Mouse (Mus musculus) mouse trophoblast stem cell (cell line): ENCODE data around the gene Atp10a.

Source experiments
- in situ Hi-C, 2 experiments: fragments of 300-500 bp; cut with MseI, MboI; formaldehyde crosslinking; loops; 2 replicates in 1 of 2; 3 replicates in 1 of 2; pipeline ENCODE4 v1.15.1; 2025

Gene Atp10a

GRCm38 (mm10) chr7:58736841-58737547 lies 81.0 kb downstream of the Atp10a start:
- in situ Hi-C loops, result no loop called here

GRCm38 (mm10) chr7:58740196-58740595 lies 84.2 kb downstream of the Atp10a start:
- in situ Hi-C loops, result no loop called here

GRCm38 (mm10) chr7:58740842-58741241 lies 84.9 kb downstream of the Atp10a start:
- in situ Hi-C loops, result no loop called here

GRCm38 (mm10) chr7:58742009-58742408 lies 86.0 kb downstream of the Atp10a start:
- in situ Hi-C loops, result no loop called here

GRCm38 (mm10) chr7:58742648-58743047 lies 86.7 kb downstream of the Atp10a start:
- in situ Hi-C loops, result no loop called here

GRCm38 (mm10) chr7:58743362-58744320 lies 87.7 kb downstream of the Atp10a start:
- in situ Hi-C loops, result no loop called here

- in situ Hi-C loops, result no loop called here
These were observed 90.9 kb downstream of the Atp10a start for GRCm38 (mm10) chr7:58746817-58747216.

- in situ Hi-C loops, result no loop called here
These were observed 94.1 kb downstream of the Atp10a start for GRCm38 (mm10) chr7:58749904-58750612.

- in situ Hi-C loops, result no loop called here
These were observed 96.1 kb downstream of the Atp10a start for GRCm38 (mm10) chr7:58752041-58752440.

GRCm38 (mm10) chr7:58754076-58754475 lies 98.1 kb downstream of the Atp10a start:
- in situ Hi-C loops, result no loop called here

- in situ Hi-C loops, result no loop called here
These were observed 98.6 kb downstream of the Atp10a start for GRCm38 (mm10) chr7:58754536-58754935.

- in situ Hi-C loops, result no loop called here
These were observed 99.1 kb downstream of the Atp10a start for GRCm38 (mm10) chr7:58755083-58755482.

- in situ Hi-C loops, result no loop called here
These were observed 99.9 kb downstream of the Atp10a start for GRCm38 (mm10) chr7:58755846-58756245.

- in situ Hi-C loops, result no loop called here
These were observed 101.4 kb downstream of the Atp10a start for GRCm38 (mm10) chr7:58757331-58757730.

GRCm38 (mm10) chr7:58758396-58758795 lies 102.4 kb downstream of the Atp10a start:
- in situ Hi-C loops, result no loop called here

- in situ Hi-C loops, result no loop called here
These were observed 103.3 kb downstream of the Atp10a start for GRCm38 (mm10) chr7:58759265-58759664.

GRCm38 (mm10) chr7:58767257-58767656 lies 111.3 kb downstream of the Atp10a start:
- in situ Hi-C loops, result no loop called here

- in situ Hi-C loops, result no loop called here
These were observed 112.3 kb downstream of the Atp10a start for GRCm38 (mm10) chr7:58768253-58768652.

- in situ Hi-C loops, result no loop called here
These were observed 114.3 kb downstream of the Atp10a start for GRCm38 (mm10) chr7:58770254-58770653.

GRCm38 (mm10) chr7:58772048-58772690 lies 116.2 kb downstream of the Atp10a start:
- in situ Hi-C loops, result no loop called here

- in situ Hi-C loops, result no loop called here
These were observed 123.2 kb downstream of the Atp10a start for GRCm38 (mm10) chr7:58779146-58779545.

GRCm38 (mm10) chr7:58786986-58787385 lies 131.0 kb downstream of the Atp10a start:
- in situ Hi-C loops, result no loop called here
